12 mouse cellular contexts compared by ENCODE assay signal in genomic region chr3:105872579-105872978, GRCm38 (mm10). TPM values are rescaled to one million over a fixed set of nuclear protein-coding genes. Genes with fewer than 3 reads are reported as not detected.
DNase-seq lines count a peak whose midpoint lies in the region; ATAC-seq and TF ChIP-seq lines count a peak whose summit lies in the region.
"Had no signal": no experiment of that assay in that cellular context is flagged by ENCODE, and none has a peak within 500 bp of the region (broad histone marks: within the 10 kb centered on the region; RNA-seq: fewer than 3 reads in every experiment).

No protein-coding gene starts in this region.

- no peak for TF ChIP-seq CTCF in lung, embryonic 14.5 days (IDR thresholded peaks at IDR 0.05; ENCODE audit: low read depth)
- TF ChIP-seq CTCF in brain, embryonic 14.5 days (IDR thresholded peaks at IDR 0.05; ENCODE audit: borderline replicate concordance, extremely low read depth, insufficient read depth, insufficient read length) = no peak

- H3K27me3 ChIP-seq in heart, embryonic 14.5 days (ENCODE audit: control insufficient read depth, insufficient read depth, low read length) = no peaks in the 10 kb centered on the region; the same call in 1 of the 2 replicates
- no peaks in the 10 kb centered on the region for H3K27me3 ChIP-seq in lung, embryonic 14.5 days (ENCODE audit: insufficient read depth, low read length)
- H3K27me3 ChIP-seq in intestine, embryonic 15.5 days (replicated peaks) = no peaks in the 10 kb centered on the region
- H3K27me3 ChIP-seq: embryonic facial prominence, embryonic 13.5 days; hindbrain, embryonic 15.5 days; limb, embryonic 15.5 days; neural tube, embryonic 15.5 days had no signal

- no peak for DNase-seq in heart, adult 11 months
- peak; percentile 42 for DNase-seq in lung, embryonic 14.5 days
- no peak for DNase-seq in lung, postnatal 25 days (ENCODE audit: low spot score)
- peak; percentile 19 for DNase-seq in brain, embryonic 14.5 days (ENCODE audit: low read depth)
- no peak for DNase-seq in left cerebral cortex, adult 11 months (ENCODE audit: low spot score)
- DNase-seq: cerebellum, adult 8-10 months had no signal

- ATAC-seq in heart, embryonic 14.5 days (ENCODE audit: insufficient number of reproducible peaks, insufficient read depth, low FRiP score, low read depth) = no peak
- ATAC-seq in lung, embryonic 14.5 days (ENCODE audit: insufficient read depth) = no peak
- ATAC-seq in intestine, embryonic 15.5 days = no peak

- no peak overlapping the region for H3K4me3 ChIP-seq in heart, embryonic 14.5 days (ENCODE audit: control insufficient read depth in 1 of 2, insufficient read depth in 1 of 2, low read depth in 1 of 2, low read length in 2 of 2)
- H3K4me3 ChIP-seq in lung, embryonic 14.5 days (ENCODE audit: low read depth, low read length) = no peak overlapping the region
- H3K4me3 ChIP-seq in intestine, embryonic 15.5 days (replicated peaks) = no peak overlapping the region
- H3K4me3 ChIP-seq: embryonic facial prominence, embryonic 13.5 days; hindbrain, embryonic 15.5 days; limb, embryonic 15.5 days; neural tube, embryonic 15.5 days had no signal

- no peak overlapping the region for H3K9ac ChIP-seq in heart, embryonic 14.5 days (ENCODE audit: low read length)
- no peak overlapping the region for H3K9ac ChIP-seq in lung, embryonic 14.5 days
- H3K9ac ChIP-seq in intestine, embryonic 15.5 days = no peak overlapping the region
- H3K9ac ChIP-seq: embryonic facial prominence, embryonic 13.5 days; hindbrain, embryonic 15.5 days; limb, embryonic 15.5 days; neural tube, embryonic 15.5 days had no signal

- H3K4me1 ChIP-seq in heart, embryonic 14.5 days (ENCODE audit: control insufficient read depth in 2 of 2, insufficient read depth in 2 of 2, low read length in 2 of 2) = peaks cover 17 to 31% of the 10 kb centered on the region in 2 experiments
- H3K4me1 ChIP-seq in lung, embryonic 14.5 days (ENCODE audit: insufficient read depth) = peaks cover 9% of the 10 kb centered on the region; the same call in 1 of the 2 replicates
- H3K4me1 ChIP-seq in intestine, embryonic 15.5 days (replicated peaks) = peaks cover 9% of the 10 kb centered on the region; the same call in 1 of the 2 replicates
- H3K4me1 ChIP-seq: hindbrain, embryonic 15.5 days had no signal

- peak overlapping the region; percentile 35 for H3K4me2 ChIP-seq in heart, embryonic 14.5 days (ENCODE audit: low read length)
- peak overlapping the region; percentile 12; the same call in 1 of the 2 replicates for H3K4me2 ChIP-seq in lung, embryonic 14.5 days
- no peak overlapping the region for H3K4me2 ChIP-seq in intestine, embryonic 15.5 days (replicated peaks)
- H3K4me2 ChIP-seq: embryonic facial prominence, embryonic 13.5 days; hindbrain, embryonic 15.5 days; limb, embryonic 15.5 days; neural tube, embryonic 15.5 days had no signal

- 15% methylated on average over 3 of the region's 3 CpGs for WGBS in heart, embryonic 14.5 days
- WGBS in lung, embryonic 14.5 days = 22% methylated on average over 3 of the region's 3 CpGs
- 28% methylated on average over 3 of the region's 3 CpGs for WGBS in intestine, embryonic 15.5 days

- no peak for TF ChIP-seq POLR2A in brain, embryonic 14.5 days (IDR thresholded peaks at IDR 0.05; ENCODE audit: borderline replicate concordance, extremely low read depth, insufficient read depth, insufficient read length, poor library complexity, severe bottlenecking)

- no peak overlapping the region; a peak in 1 of 4 replicates for H3K27ac ChIP-seq in heart, embryonic 14.5 days (replicated peaks in 1 of 2; ENCODE audit: control insufficient read depth in 1 of 2, insufficient read depth in 1 of 2, low read depth in 2 of 2, low read length in 2 of 2)
- peak overlapping the region; percentile 55 for H3K27ac ChIP-seq in lung, embryonic 14.5 days (ENCODE audit: low read depth)
- H3K27ac ChIP-seq in intestine, embryonic 15.5 days = peak overlapping the region; percentile 30
- H3K27ac ChIP-seq: embryonic facial prominence, embryonic 13.5 days; hindbrain, embryonic 15.5 days; limb, embryonic 15.5 days; neural tube, embryonic 15.5 days had no signal

- no peaks in the 10 kb centered on the region for H3K36me3 ChIP-seq in heart, embryonic 14.5 days (ENCODE audit: control insufficient read depth, insufficient read depth, low read length)
- no peaks in the 10 kb centered on the region for H3K36me3 ChIP-seq in lung, embryonic 14.5 days (ENCODE audit: insufficient read depth)
- H3K36me3 ChIP-seq in intestine, embryonic 15.5 days = no peaks in the 10 kb centered on the region
- H3K36me3 ChIP-seq: embryonic facial prominence, embryonic 13.5 days; hindbrain, embryonic 15.5 days; limb, embryonic 15.5 days; neural tube, embryonic 15.5 days had no signal

- no peaks in the 10 kb centered on the region for H3K9me3 ChIP-seq in heart, embryonic 14.5 days (ENCODE audit: control insufficient read depth, low read length)
- H3K9me3 ChIP-seq in lung, embryonic 14.5 days (ENCODE audit: low read depth, low read length) = no peaks in the 10 kb centered on the region
- H3K9me3 ChIP-seq in intestine, embryonic 15.5 days = no peaks in the 10 kb centered on the region
- H3K9me3 ChIP-seq: embryonic facial prominence, embryonic 13.5 days; hindbrain, embryonic 15.5 days; limb, embryonic 15.5 days; neural tube, embryonic 15.5 days had no signal

RNA-seq across cellular contexts. Expression of gene Tmigd3, which starts 1.9 kb away (rescaled TPM):
- polyA plus RNA-seq in heart, embryonic 14.5 days (2014; fragmentation: Nextera tagmentation; extraction: Ambion mirVana) = 0.26 and 0.41 TPM in 2 replicates
- 0.22 and 0.32 TPM in 2 replicates for polyA plus RNA-seq in lung, embryonic 14.5 days (2014; fragmentation: Nextera tagmentation; extraction: Ambion mirVana)
- polyA plus RNA-seq in brain, embryonic 14.5 days (2012; rRNA removed) = 0.11 TPM in 2 replicates
- 0.24 and 0.52 TPM in 2 replicates for polyA plus RNA-seq in intestine, embryonic 15.5 days (2015; fragmentation: Nextera tagmentation; extraction: Ambion mirVana)
- polyA plus RNA-seq: embryonic facial prominence, embryonic 13.5 days; hindbrain, embryonic 15.5 days; neural tube, embryonic 15.5 days had no signal

RNA-seq across cellular contexts. Expression of gene Adora3, which starts 1.9 kb away (rescaled TPM):
- polyA plus RNA-seq in heart, embryonic 14.5 days (2014; fragmentation: Nextera tagmentation; extraction: Ambion mirVana) = not detected in 2 replicates
- polyA plus RNA-seq in lung, embryonic 14.5 days (2014; fragmentation: Nextera tagmentation; extraction: Ambion mirVana) = 0.18 and 0.30 TPM in 2 replicates
- polyA plus RNA-seq in brain, embryonic 14.5 days (2012; rRNA removed) = 0.16 and 0.25 TPM in 2 replicates
- polyA plus RNA-seq in intestine, embryonic 15.5 days (2015; fragmentation: Nextera tagmentation; extraction: Ambion mirVana) = 0.15 and 0.39 TPM in 2 replicates

RNA-seq across cellular contexts. Expression of gene I830077J02Rik, which starts 59.9 kb away (rescaled TPM):
- 1.5 and 1.8 TPM in 2 replicates for polyA plus RNA-seq in heart, embryonic 14.5 days (2014; fragmentation: Nextera tagmentation; extraction: Ambion mirVana)
- polyA plus RNA-seq in lung, embryonic 14.5 days (2014; fragmentation: Nextera tagmentation; extraction: Ambion mirVana) = 0.75 and 0.83 TPM in 2 replicates
- 0.34 and 0.68 TPM in 2 replicates for polyA plus RNA-seq in brain, embryonic 14.5 days (2012; rRNA removed)
- 1.5 and 1.7 TPM in 2 replicates for polyA plus RNA-seq in intestine, embryonic 15.5 days (2015; fragmentation: Nextera tagmentation; extraction: Ambion mirVana)

Comparison
In these comparisons a context has a peak if more than half of its experiments do, and no peak if none do; other contexts are left out.
1. DNase-seq: peak in lung, embryonic 14.5 days (single experiment) and brain, embryonic 14.5 days (single experiment); none in heart, adult 11 months (single experiment), lung, postnatal 25 days (single experiment) and left cerebral cortex, adult 11 months (single experiment).
2. H3K27ac ChIP-seq: peak in lung, embryonic 14.5 days (single experiment) and intestine, embryonic 15.5 days (single experiment); none in heart, embryonic 14.5 days (0 of 2).